In genomic region chr8:5299982-5300381, GRCm38 (mm10) we compare ENCODE assay signal across 29 mouse cellular contexts.
"Had no signal": no experiment of that assay in that cellular context is flagged by ENCODE, and none has a peak within 500 bp of the region (broad histone marks: within the 10 kb centered on the region; RNA-seq: fewer than 3 reads in every experiment).

No protein-coding gene starts in this region.

- H3K4me2 ChIP-seq: embryonic facial prominence, embryonic 12.5 days; embryonic facial prominence, embryonic 13.5 days; embryonic facial prominence, embryonic 15.5 days; forebrain, embryonic 12.5 days; forebrain, embryonic 13.5 days; forebrain, embryonic 15.5 days had no signal

- ATAC-seq: forebrain, embryonic 13.5 days; forebrain, embryonic 14.5 days; forebrain, embryonic 15.5 days; forebrain, embryonic 16.5 days; forebrain, postnatal 0 days had no signal

- DNase-seq: cerebellum, adult 2 months; cerebellum, adult 8-10 months; cerebellum, adult 9-10 months; cerebellum, adult 9-11 months; cerebellum, postnatal 10 days; cerebellum, postnatal 14 days; cerebellum, postnatal 25 days; cerebellum, postnatal 36 days; embryo, embryonic 11 days; forebrain, postnatal 0 days; gastrocnemius, adult 2 months; gastrocnemius, postnatal 10 days; gastrocnemius, postnatal 14 days; gastrocnemius, postnatal 25 days; gastrocnemius, postnatal 36 days; heart, adult 11 months; heart, adult 18-20 months; heart, adult 2 months had no signal

- H3K36me3 ChIP-seq: embryonic facial prominence, embryonic 10.5 days; embryonic facial prominence, embryonic 12.5 days; embryonic facial prominence, embryonic 13.5 days; embryonic facial prominence, embryonic 15.5 days; forebrain, embryonic 10.5 days; forebrain, embryonic 12.5 days; forebrain, embryonic 15.5 days had no signal

- H3K27ac ChIP-seq: embryonic facial prominence, embryonic 10.5 days; embryonic facial prominence, embryonic 12.5 days; embryonic facial prominence, embryonic 13.5 days; embryonic facial prominence, embryonic 15.5 days; forebrain, embryonic 10.5 days; forebrain, embryonic 12.5 days; forebrain, embryonic 13.5 days; forebrain, embryonic 15.5 days; gastrocnemius, adult 2 months; heart, adult 2 months had no signal

- H3K9ac ChIP-seq: embryonic facial prominence, embryonic 12.5 days; embryonic facial prominence, embryonic 13.5 days; embryonic facial prominence, embryonic 15.5 days; forebrain, embryonic 12.5 days; forebrain, embryonic 13.5 days; forebrain, embryonic 15.5 days; forebrain, postnatal 0 days had no signal

- H3K27me3 ChIP-seq: embryonic facial prominence, embryonic 12.5 days; embryonic facial prominence, embryonic 13.5 days; embryonic facial prominence, embryonic 15.5 days; forebrain, embryonic 12.5 days; forebrain, embryonic 13.5 days; forebrain, embryonic 15.5 days had no signal

- H3K4me3 ChIP-seq: embryonic facial prominence, embryonic 10.5 days; embryonic facial prominence, embryonic 12.5 days; embryonic facial prominence, embryonic 13.5 days; embryonic facial prominence, embryonic 15.5 days; erythroblast, embryonic 14.5 days; forebrain, embryonic 10.5 days; forebrain, embryonic 12.5 days; forebrain, embryonic 13.5 days; forebrain, embryonic 15.5 days; gastrocnemius, adult 2 months; heart, adult 2 months had no signal

- H3K9me3 ChIP-seq: embryonic facial prominence, embryonic 10.5 days; embryonic facial prominence, embryonic 12.5 days; embryonic facial prominence, embryonic 13.5 days; embryonic facial prominence, embryonic 15.5 days; forebrain, embryonic 10.5 days; forebrain, embryonic 12.5 days; forebrain, embryonic 13.5 days; forebrain, embryonic 15.5 days had no signal

- H3K4me1 ChIP-seq: embryonic facial prominence, embryonic 10.5 days; embryonic facial prominence, embryonic 12.5 days; embryonic facial prominence, embryonic 13.5 days; embryonic facial prominence, embryonic 15.5 days; forebrain, embryonic 10.5 days; forebrain, embryonic 12.5 days; forebrain, embryonic 13.5 days; forebrain, embryonic 15.5 days had no signal
